Mouse (Mus musculus) thymus, postnatal 10 days (tissue): ENCODE data around the gene Dock9.

Experiments used
- DNase-seq, 2 experiments: peaks; one replicate each; pipeline ENCODE4 v3.0.0; 2021; ENCODE audit warnings: low spot score in 2 of 2

Dock9 gene

DNA sequence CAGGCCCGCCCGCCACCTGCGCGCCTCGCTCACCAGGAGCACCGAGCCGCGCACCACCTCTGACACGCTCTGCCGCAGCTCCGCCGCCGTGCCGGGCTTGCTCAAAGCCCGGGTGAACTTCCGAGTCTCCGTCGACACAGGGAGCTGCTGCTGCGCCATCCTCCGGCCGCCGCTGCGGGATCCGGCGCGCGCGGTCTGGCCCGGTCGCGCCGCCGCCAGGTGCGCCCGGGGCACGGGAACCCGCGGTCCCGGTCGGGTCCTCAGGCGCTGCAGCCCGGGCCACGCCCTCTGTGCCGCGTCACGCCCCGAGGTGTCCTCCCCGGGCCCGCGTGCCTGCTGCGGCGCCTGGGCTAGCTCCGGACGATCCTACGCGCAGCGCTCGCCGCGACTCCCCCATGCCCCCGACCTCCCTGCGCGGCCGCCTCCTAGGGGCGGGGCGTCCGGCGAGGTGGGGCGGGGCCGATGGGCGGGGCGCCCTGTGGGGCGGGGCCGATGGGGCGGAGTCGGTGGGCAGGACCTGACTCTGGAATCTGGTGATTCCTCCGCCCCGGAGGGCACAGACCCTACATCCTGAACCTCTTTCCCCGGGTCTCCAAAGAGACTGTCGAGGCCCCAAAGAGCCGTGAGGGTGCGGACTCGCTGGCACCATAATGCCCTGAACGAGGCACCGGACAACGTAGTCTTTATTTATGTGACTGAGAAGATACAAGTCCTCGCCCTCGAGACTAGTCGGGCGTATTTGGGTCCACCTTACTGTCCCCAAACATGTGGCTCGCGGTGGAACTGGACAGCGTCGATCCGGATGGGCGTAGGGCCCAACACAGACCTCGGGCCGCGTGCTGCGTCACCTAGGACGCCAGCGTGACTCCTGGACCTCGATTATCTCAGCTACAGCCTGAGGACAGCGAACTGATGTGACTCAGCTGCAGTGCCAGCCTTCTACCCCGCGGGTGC lies at the start of gene Dock9:
Gene Dock9, minus strand, starts transcription at position 381 of the 954 bp plus-strand sequence.
- peak; percentile 79 to 84 for DNase-seq

DNA sequence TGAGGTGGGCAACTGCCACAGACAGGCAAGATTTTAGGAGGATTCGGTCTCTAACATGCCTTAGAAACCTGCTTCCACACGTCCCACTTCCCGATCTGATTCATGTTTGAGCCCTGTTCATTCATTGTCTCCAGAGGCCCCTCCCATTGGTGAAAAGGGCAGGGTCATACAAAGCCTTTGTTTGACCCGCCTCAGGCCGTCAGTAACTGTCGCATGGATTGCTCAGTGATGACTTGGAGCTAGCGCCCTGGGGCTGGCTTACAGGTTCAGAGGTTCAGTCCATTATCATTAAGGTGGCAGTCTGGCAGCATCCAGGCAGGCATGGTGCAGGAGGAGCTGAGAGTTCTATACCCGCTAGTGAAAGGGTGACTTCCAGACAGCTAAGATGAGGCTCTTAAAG lies 46.8 kb upstream of the Dock9 start:
- DNase-seq, result no peak

DNA sequence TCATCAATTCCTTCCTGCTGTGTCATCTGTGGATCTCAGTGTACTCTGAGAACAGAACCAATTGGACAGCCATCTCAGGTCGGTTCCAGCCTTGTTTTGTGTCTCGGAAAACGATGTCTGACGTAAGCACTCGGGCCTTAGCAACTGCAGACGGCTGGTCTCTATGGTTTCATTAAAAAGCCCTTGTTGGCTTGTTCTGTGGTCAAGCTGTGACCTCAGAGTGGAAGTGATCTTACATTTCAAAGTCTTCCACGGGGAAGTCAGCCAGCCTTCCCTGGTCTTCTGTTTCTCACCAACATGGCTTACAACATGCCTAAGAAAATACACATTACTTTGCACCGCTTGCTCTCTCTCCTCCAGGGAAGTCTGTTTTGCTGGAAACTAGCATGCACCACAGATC lies 42.6 kb upstream of the Dock9 start:
- no peak for DNase-seq

- no peak for DNase-seq
These were observed 40.5 kb upstream of the Dock9 start for GRCm38 (mm10) chr14:121838161-121838560.

GRCm38 (mm10) chr14:121833001-121833520 lies 35.4 kb upstream of the Dock9 start:
- no peak for DNase-seq

DNA sequence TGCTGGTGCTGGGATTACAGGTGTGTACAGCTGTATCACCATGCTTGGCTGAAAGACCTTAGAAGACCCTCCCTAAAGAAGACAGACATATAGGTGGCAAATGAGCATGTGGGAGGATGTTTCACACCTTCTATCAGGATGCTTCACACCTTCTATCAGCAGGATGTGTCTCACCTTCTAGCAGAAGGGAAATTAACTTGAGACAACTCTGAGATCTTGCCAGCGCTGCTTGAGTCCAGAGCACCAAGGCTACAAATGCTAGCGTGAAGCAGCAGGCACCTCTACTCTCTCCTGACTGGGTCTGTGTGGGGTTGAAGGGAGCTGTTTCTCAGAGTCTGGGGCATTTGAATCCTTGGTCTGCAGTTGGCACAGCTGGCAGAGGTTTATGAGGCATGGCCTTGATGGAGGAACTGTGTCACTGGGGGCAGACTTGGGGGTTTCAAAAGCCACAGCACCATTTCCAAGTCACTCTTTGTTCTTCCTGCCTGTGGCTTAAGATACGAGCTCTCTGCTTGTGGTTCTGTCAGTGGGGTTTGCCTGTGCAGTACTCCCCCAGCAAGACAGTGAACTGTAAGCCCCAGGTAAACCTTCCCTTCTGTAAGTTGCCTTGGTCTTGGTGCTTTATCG lies 32.3 kb upstream of the Dock9 start:
- DNase-seq, result peak; percentile 24 to 26

- no peak for DNase-seq
These were observed 29.5 kb upstream of the Dock9 start for GRCm38 (mm10) chr14:121827091-121827490.

- DNase-seq, result no peak
These were observed 28.1 kb upstream of the Dock9 start for GRCm38 (mm10) chr14:121825521-121826445.

DNA sequence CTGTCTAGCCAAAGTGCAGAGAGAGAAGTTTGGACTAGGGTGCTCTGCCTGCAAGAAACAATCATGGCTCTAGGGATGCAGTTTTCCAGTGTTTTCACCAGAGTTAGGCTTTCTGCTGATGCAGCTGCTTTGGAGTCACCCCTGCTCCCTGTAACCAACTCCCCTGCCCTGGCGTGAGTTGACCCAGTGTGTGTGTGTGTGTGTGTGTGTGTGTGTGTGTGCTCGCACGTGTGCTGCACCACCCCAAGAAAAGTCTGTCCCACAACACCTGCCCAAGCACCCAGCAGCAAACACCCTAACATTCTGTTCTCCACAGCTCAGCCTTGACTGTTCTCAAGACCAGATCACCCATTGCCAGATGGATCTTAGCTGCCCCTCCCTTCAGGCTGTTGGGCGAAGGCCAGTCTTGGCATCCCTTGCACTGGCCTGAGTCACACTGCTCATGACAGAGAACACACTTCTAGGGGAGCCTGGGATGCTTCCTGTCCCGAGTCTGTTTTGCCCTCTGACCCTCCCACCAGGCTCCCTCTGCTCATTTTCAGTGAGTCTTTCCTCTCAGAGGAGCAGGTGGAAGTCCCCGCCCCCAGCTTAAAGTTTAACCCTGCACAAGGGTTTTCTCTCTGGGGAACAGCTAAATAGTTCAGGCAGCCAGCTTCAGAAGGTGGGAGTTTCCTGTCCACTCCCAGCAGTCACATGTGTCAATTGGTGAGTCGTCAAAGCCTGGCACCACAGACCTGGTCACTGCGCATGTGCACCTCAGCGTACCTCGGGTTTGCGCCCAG lies 26.9 kb upstream of the Dock9 start:
- peak; percentile 22 to 28 for DNase-seq

GRCm38 (mm10) chr14:121822997-121823396 lies 25.4 kb upstream of the Dock9 start:
- no peak for DNase-seq

DNA sequence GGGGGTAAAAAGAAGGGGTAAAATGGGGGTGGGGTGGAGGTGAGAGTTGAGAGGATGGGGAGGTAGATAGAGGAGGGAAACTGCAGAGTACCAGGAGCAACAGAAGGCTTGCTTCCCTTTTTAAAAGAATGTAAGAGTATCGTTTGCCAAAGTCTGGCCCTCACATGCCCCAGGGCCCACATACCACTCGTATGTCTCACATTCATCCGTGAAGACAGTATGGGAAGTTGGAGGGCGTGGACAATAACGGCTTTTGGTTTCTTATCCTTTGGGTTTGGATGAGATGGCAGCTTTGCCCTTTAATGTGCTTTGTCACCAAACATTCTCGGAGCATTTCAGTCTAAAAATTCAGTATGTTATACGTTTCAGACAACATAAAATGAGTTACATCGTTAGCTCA lies 24.9 kb upstream of the Dock9 start:
- DNase-seq, result no peak

GRCm38 (mm10) chr14:121806791-121807190 lies 9.2 kb upstream of the Dock9 start:
- no peak for DNase-seq

DNA sequence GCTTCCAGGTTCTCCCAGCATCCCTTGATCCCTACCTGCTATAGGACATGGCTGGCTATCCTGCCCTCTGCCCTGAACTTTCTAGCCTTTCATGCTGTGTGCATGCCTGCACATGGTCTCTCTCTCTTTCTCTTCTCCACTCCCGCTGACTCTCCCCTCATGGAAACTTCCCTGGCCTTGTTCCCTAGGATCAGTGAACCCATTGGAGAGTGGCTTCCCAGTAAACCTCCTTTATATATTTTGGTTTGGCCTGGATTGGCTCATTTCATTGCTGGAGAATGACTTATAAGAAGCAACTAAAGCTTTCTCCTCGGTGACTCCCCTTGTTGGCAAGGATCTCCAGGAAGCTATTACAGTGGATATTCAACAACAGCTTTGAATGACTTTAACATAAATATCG lies 8.7 kb upstream of the Dock9 start:
- DNase-seq, result no peak

GRCm38 (mm10) chr14:121804461-121804860 lies 6.8 kb upstream of the Dock9 start:
- peak; percentile 16 to 37 for DNase-seq

DNA sequence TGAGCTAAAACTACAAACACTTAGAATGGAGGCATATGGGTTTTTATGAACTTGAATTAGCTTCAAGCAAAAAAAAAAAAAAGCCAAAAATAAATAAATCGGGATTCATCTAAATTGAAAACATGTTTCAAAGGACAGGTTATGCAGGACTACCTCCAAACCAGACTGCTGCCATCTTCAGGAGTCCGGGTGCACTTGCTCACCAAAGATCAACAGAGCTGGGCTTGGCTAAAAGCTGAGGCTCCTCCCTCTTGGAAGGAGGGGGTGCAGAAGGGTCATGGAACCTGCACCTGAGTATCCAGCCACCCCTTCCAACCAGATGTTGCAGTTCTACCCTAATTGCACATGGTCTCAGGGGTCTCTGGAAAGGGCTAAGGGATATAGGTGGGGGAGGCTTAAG lies 3.3 kb upstream of the Dock9 start:
- DNase-seq, result peak; percentile 23 to 39

GRCm38 (mm10) chr14:121799112-121799511 lies 1.5 kb upstream of the Dock9 start:
- no peak for DNase-seq

- peak; percentile 81 to 83 for DNase-seq
These were observed 768 bp upstream of the Dock9 start for GRCm38 (mm10) chr14:121798411-121798799.

DNA sequence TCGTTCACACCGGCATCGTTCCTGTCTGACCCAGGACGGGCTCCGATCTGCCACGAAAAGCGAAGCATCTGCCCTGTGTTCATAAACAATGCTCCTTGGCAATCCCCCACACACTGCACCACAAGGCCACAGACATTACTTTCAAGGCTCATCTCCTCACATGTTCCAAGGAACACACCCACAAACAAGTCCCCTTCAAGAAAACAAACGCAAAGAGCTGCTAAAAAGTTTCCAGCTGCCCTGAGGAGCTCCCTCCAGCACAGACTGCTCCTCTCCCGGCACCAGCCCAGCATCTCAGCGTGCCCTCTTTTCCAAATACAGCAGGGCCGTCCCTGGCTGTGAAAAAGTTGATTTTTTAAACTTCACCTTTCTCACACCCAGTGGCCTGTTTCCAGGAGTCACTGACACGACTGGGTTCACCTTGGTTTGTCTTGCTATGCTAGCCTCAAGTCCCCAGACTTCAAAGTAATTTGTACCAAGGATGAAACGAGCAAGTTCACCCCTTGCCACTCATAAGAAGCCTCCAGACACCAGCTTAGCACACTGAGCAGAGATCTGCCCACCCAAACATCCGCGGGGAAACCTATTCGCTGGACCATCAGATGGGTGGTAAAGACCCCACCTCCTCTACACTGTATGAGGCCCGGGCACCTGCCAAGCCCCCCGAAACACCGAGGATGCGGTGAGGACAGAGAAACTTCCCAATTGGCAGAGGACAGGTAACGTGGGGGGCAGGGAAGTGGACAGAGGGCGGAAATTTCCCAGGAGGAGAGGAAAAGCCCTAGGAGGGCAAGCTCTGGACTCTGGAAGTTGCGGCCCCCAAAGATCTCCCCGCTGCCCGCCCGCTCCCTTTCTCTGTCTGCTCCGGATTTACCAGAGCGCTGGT lies 823 bp downstream of the Dock9 start:
- peak in 1 of 2 experiments; percentile 18 for DNase-seq

- no peak for DNase-seq
These were observed 2.1 kb downstream of the Dock9 start for GRCm38 (mm10) chr14:121795536-121795935.

DNA sequence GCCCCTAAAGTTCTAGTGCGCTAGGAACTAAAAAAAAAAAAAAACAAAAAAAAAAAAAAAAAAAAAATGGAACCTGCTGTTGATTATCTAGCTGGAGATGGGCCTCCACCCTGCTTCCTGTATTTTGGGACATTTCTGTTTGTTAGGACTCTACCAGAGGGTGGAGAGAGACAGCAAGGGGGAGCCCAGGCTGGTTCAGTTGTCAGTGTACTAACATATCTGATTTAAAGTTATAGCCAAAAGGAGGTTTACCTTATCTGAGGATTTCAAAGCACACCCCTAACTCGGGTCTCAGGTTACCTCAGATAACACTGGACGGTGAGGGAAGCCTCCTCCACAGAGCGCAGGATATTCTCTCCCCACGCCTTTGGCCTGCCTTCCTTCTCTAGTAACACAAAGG lies 4.0 kb downstream of the Dock9 start:
- no peak for DNase-seq
